Comparison of ENCODE assay signal across 9 mouse cellular contexts in the genomic region with DNA sequence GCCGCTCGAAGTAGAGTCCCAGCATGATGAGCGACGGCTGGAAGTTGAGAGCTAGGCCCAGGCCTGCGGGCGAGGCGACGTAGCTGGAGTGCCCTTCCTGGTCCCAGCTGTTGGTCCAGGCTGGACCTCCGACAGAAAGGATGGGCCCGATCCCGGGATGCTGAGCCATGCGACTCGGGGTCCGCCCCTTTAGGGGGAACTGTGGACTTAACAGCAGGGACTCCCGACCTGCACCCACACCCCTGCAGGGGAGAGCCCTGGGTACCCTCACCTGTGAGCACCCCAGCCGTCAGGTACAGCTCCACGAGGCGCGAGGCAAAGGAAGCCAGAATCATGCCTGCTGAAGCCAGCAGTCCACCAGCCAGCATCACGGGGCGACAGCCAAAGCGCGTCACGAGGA. TPM values are rescaled to one million over a fixed set of nuclear protein-coding genes. Genes with fewer than 3 reads are reported as not detected.
DNase-seq lines count a peak whose midpoint lies in the region; ATAC-seq and TF ChIP-seq lines count a peak whose summit lies in the region.
"Had no signal": no experiment of that assay in that cellular context is flagged by ENCODE, and none has a peak within 500 bp of the region (broad histone marks: within the 10 kb centered on the region; RNA-seq: fewer than 3 reads in every experiment).

No protein-coding gene starts in this region.

- H3K4me3 ChIP-seq in liver, embryonic 11.5 days (ENCODE audit: low read depth, low read length) = peak overlapping the region; percentile 39
- H3K4me3 ChIP-seq in forebrain, embryonic 14.5 days (ENCODE audit: low read depth, low read length) = peak overlapping the region; percentile 28
- H3K4me3 ChIP-seq in limb, embryonic 13.5 days = peak overlapping the region; percentile 43
- peak overlapping the region; percentile 8; the same call in 1 of the 2 replicates for H3K4me3 ChIP-seq in small intestine, adult 2 months (ENCODE audit: low read depth, low read length)

- ATAC-seq in liver, embryonic 11.5 days (replicated peaks; ENCODE audit: low FRiP score) = no peak
- no peak for ATAC-seq in forebrain, embryonic 14.5 days
- ATAC-seq in limb, embryonic 13.5 days (ENCODE audit: low FRiP score, low read depth) = no peak
- ATAC-seq: Patski had no signal

- WGBS in liver, embryonic 11.5 days = 27% methylated on average over 24 of the region's 24 CpGs
- 31% methylated on average over 24 of the region's 24 CpGs for WGBS in forebrain, embryonic 14.5 days
- 35% methylated on average over 24 of the region's 24 CpGs for WGBS in limb, embryonic 13.5 days
- WGBS in small intestine, adult 2 months = 32% methylated on average over 24 of the region's 24 CpGs

- H3K27ac ChIP-seq in liver, embryonic 11.5 days (ENCODE audit: low read depth, low read length) = no peak overlapping the region
- no peak overlapping the region for H3K27ac ChIP-seq in forebrain, embryonic 14.5 days (ENCODE audit: low read depth, low read length)
- H3K27ac ChIP-seq in limb, embryonic 13.5 days = no peak overlapping the region
- no peak overlapping the region for H3K27ac ChIP-seq in small intestine, adult 2 months (ENCODE audit: insufficient read depth, low read depth, low read length)

- peaks cover 57% of the 10 kb centered on the region for H3K27me3 ChIP-seq in liver, embryonic 11.5 days (replicated peaks; ENCODE audit: control insufficient read depth, insufficient read depth, low read length)
- H3K27me3 ChIP-seq in forebrain, embryonic 14.5 days (replicated peaks; ENCODE audit: control insufficient read depth, insufficient read depth, low read length) = peaks cover 27% of the 10 kb centered on the region
- peaks cover 52% of the 10 kb centered on the region for H3K27me3 ChIP-seq in limb, embryonic 13.5 days
- H3K27me3 ChIP-seq in small intestine, adult 2 months (ENCODE audit: control insufficient read depth, insufficient read depth, low read length) = 0 out of 2 replicates have a peak, but pooled peaks cover 3% of the 10 kb centered on the region
- H3K27me3 ChIP-seq: Patski had no signal

- peaks cover 2% of the 10 kb centered on the region; the same call in 1 of the 2 replicates for H3K36me3 ChIP-seq in liver, embryonic 11.5 days (ENCODE audit: control insufficient read depth, insufficient read depth, low read length)
- H3K36me3 ChIP-seq in forebrain, embryonic 14.5 days (ENCODE audit: control insufficient read depth, insufficient read depth, low read length) = peaks cover 15% of the 10 kb centered on the region
- peaks cover 19% of the 10 kb centered on the region for H3K36me3 ChIP-seq in limb, embryonic 13.5 days
- peaks cover 12% of the 10 kb centered on the region; the same call in 1 of the 2 replicates for H3K36me3 ChIP-seq in small intestine, adult 2 months (ENCODE audit: control insufficient read depth, insufficient read depth, low read length)

- peak overlapping the region; percentile 70 for H3K4me2 ChIP-seq in liver, embryonic 11.5 days
- H3K4me2 ChIP-seq in forebrain, embryonic 14.5 days (ENCODE audit: low read length) = peak overlapping the region; percentile 62
- peak overlapping the region; percentile 75 for H3K4me2 ChIP-seq in limb, embryonic 13.5 days (replicated peaks)

- no peak for DNase-seq in liver, embryonic 11.5 days (ENCODE audit: low spot score)
- no peak for DNase-seq in liver
- no peak for DNase-seq in forebrain, embryonic 14.5 days (ENCODE audit: low spot score)
- DNase-seq in cerebellum, adult 11 months = no peak
- DNase-seq in kidney, postnatal 25 days = no peak
- DNase-seq: kidney, adult 9 months had no signal

- H3K9ac ChIP-seq in liver, embryonic 11.5 days (ENCODE audit: low read depth, low read length) = 0 out of 2 replicates have a peak overlapping the region, but pooled peaks have one; percentile 34
- H3K9ac ChIP-seq in forebrain, embryonic 14.5 days (ENCODE audit: low read length) = peak overlapping the region; percentile 47
- H3K9ac ChIP-seq in limb, embryonic 13.5 days = peak overlapping the region; percentile 67

- no peak for TF ChIP-seq POLR2A in small intestine, adult 2 months (IDR thresholded peaks at IDR 0.05; ENCODE audit: low read depth, low read length)

- H3K9me3 ChIP-seq in liver, embryonic 11.5 days (ENCODE audit: control insufficient read depth, low read length) = no peaks in the 10 kb centered on the region
- no peaks in the 10 kb centered on the region for H3K9me3 ChIP-seq in forebrain, embryonic 14.5 days (replicated peaks; ENCODE audit: control insufficient read depth, low read length)
- H3K9me3 ChIP-seq in limb, embryonic 13.5 days = no peaks in the 10 kb centered on the region

- H3K4me1 ChIP-seq in liver, embryonic 11.5 days (replicated peaks; ENCODE audit: control insufficient read depth, insufficient read depth, low read length) = peaks cover 10% of the 10 kb centered on the region
- peaks cover 7% of the 10 kb centered on the region for H3K4me1 ChIP-seq in forebrain, embryonic 14.5 days (ENCODE audit: control insufficient read depth, insufficient read depth, low read length)
- H3K4me1 ChIP-seq in limb, embryonic 13.5 days = peaks cover 21% of the 10 kb centered on the region
- peaks cover 15% of the 10 kb centered on the region for H3K4me1 ChIP-seq in small intestine, adult 2 months (ENCODE audit: control insufficient read depth, insufficient read depth, insufficient read length, low read length)

- no peak for TF ChIP-seq CTCF in small intestine, adult 2 months (IDR thresholded peaks at IDR 0.05; ENCODE audit: extremely low read depth, insufficient read length, insufficient replicate concordance, low read depth, low read length)

RNA-seq across cellular contexts. Expression of gene Slc16a8, which starts 2.0 kb away (rescaled TPM):
- 0.12 TPM in 1 of 2 replicates, not detected in the other for polyA plus RNA-seq in liver, embryonic 11.5 days (2014; fragmentation: Nextera tagmentation; extraction: Ambion mirVana)
- 0.60 and 0.83 TPM in 2 replicates for polyA plus RNA-seq in forebrain, embryonic 14.5 days (2014; fragmentation: Nextera tagmentation; extraction: Ambion mirVana)
- polyA plus RNA-seq in limb, embryonic 13.5 days (2015; fragmentation: Nextera tagmentation; extraction: Ambion mirVana) = 0.33 and 0.59 TPM in 2 replicates
- polyA plus RNA-seq in small intestine, adult 2 months (2012; rRNA removed) = 0.75 and 2.6 TPM in 2 replicates

RNA-seq across cellular contexts. Expression of gene Gm49486, which starts 23.4 kb away (rescaled TPM):
- polyA plus RNA-seq in liver, embryonic 11.5 days (2014; fragmentation: Nextera tagmentation; extraction: Ambion mirVana) = 0.10 TPM in 1 of 2 replicates, not detected in the other
- 0.69 and 0.98 TPM in 2 replicates for polyA plus RNA-seq in forebrain, embryonic 14.5 days (2014; fragmentation: Nextera tagmentation; extraction: Ambion mirVana)
- polyA plus RNA-seq in limb, embryonic 13.5 days (2015; fragmentation: Nextera tagmentation; extraction: Ambion mirVana) = 1.3 and 1.4 TPM in 2 replicates
- 0.05 and 0.08 TPM in 2 replicates for polyA plus RNA-seq in small intestine, adult 2 months (2012; rRNA removed)

RNA-seq across cellular contexts. Expression of gene Pick1, which starts 23.6 kb away (rescaled TPM):
- polyA plus RNA-seq in liver, embryonic 11.5 days (2014; fragmentation: Nextera tagmentation; extraction: Ambion mirVana) = 13.5 and 18.0 TPM in 2 replicates
- polyA plus RNA-seq in forebrain, embryonic 14.5 days (2014; fragmentation: Nextera tagmentation; extraction: Ambion mirVana) = 36.9 and 45.3 TPM in 2 replicates
- 52.7 and 57.4 TPM in 2 replicates for polyA plus RNA-seq in limb, embryonic 13.5 days (2015; fragmentation: Nextera tagmentation; extraction: Ambion mirVana)
- polyA plus RNA-seq in small intestine, adult 2 months (2012; rRNA removed) = 20.8 and 27.9 TPM in 2 replicates

RNA-seq across cellular contexts. Expression of gene Baiap2l2, which starts 32.8 kb away (rescaled TPM):
- polyA plus RNA-seq in liver, embryonic 11.5 days (2014; fragmentation: Nextera tagmentation; extraction: Ambion mirVana) = 2.9 and 4.6 TPM in 2 replicates
- polyA plus RNA-seq in forebrain, embryonic 14.5 days (2014; fragmentation: Nextera tagmentation; extraction: Ambion mirVana) = 1.4 and 2.6 TPM in 2 replicates
- 8.8 and 11.7 TPM in 2 replicates for polyA plus RNA-seq in limb, embryonic 13.5 days (2015; fragmentation: Nextera tagmentation; extraction: Ambion mirVana)
- polyA plus RNA-seq in small intestine, adult 2 months (2012; rRNA removed) = 139 and 542 TPM in 2 replicates
